Mouse (Mus musculus) bone marrow, adult 2 months (tissue): ENCODE data around the gene Skil.
A peak's percentile ranks its signal among the peaks of the same experiment; 100 is the strongest.

Source experiments
- CTCF ChIP-seq: fragments of 200-500 bp; IDR thresholded peaks from 2 replicates; pipeline ENCODE4 v1.5.1; 2011; ENCODE audit warnings: low read length, control low read depth; ENCODE audit not compliant: control insufficient read depth, insufficient read depth
- POLR2A ChIP-seq: fragments of 200-500 bp; IDR thresholded peaks from 2 replicates; pipeline ENCODE4 v1.6.1; 2011; ENCODE audit warnings: low read depth, mild to moderate bottlenecking, control low read depth, low read length, borderline replicate concordance; ENCODE audit not compliant: control insufficient read depth

- peak; percentile 56 for TF ChIP-seq CTCF
- TF ChIP-seq POLR2A, result no peak
These were observed 33.1 kb upstream of the Skil start for GRCm38 (mm10) chr3:31061786-31062120.
